Mouse (Mus musculus) cerebellum, adult 11 months (tissue): Measurements from ENCODE around the gene Hist2h2bb.
A peak's percentile ranks its signal among the peaks of the same experiment; 100 is the strongest.
"Not testable (repeated sequence)": the region's sequence is repeated elsewhere in the genome, so short reads cannot be mapped to it uniquely, and the experiment has no call there.

Experiments
- DNase-seq: peaks from one replicate; pipeline ENCODE4 v3.0.0; 2022

Hist2h2bb gene

GRCm38 (mm10) chr3:96240799-96241197 is 28.8 kb upstream of the Hist2h2bb start:
- DNase-seq = no peak

GRCm38 (mm10) chr3:96243921-96244572 is 25.5 kb upstream of the Hist2h2bb start:
- no peak for DNase-seq

GRCm38 (mm10) chr3:96245003-96245886 is 24.3 kb upstream of the Hist2h2bb start, which contains the start of gene Hist2h2aa1:
Gene Hist2h2aa1 (plus strand): TSS chr3:96245497.
- peak; percentile 87 for DNase-seq

GRCm38 (mm10) chr3:96246018-96246417 is 23.5 kb upstream of the Hist2h2bb start:
- not testable (repeated sequence) for DNase-seq

GRCm38 (mm10) chr3:96246427-96246856 is 23.1 kb upstream of the Hist2h2bb start, which contains the start of gene Hist2h3c1:
Gene Hist2h3c1 (plus strand): TSS chr3:96246685.
- not testable (repeated sequence) for DNase-seq

- no peak for DNase-seq
Observed at GRCm38 (mm10) chr3:96247356-96248140, 22.0 kb upstream of the Hist2h2bb start.

GRCm38 (mm10) chr3:96248141-96249033 is 21.2 kb upstream of the Hist2h2bb start:
- DNase-seq = no peak

- no peak for DNase-seq
Observed at GRCm38 (mm10) chr3:96249034-96249345, 20.6 kb upstream of the Hist2h2bb start.

GRCm38 (mm10) chr3:96250890-96251289 is 18.7 kb upstream of the Hist2h2bb start:
- no peak for DNase-seq

GRCm38 (mm10) chr3:96251787-96252186 is 17.8 kb upstream of the Hist2h2bb start:
- DNase-seq = no peak

GRCm38 (mm10) chr3:96254683-96255355 is 14.7 kb upstream of the Hist2h2bb start:
- DNase-seq = no peak

GRCm38 (mm10) chr3:96255926-96256593 is 13.5 kb upstream of the Hist2h2bb start:
- DNase-seq = no peak

- no peak for DNase-seq
Observed at GRCm38 (mm10) chr3:96257190-96257589, 12.4 kb upstream of the Hist2h2bb start.

- DNase-seq = no peak
Observed at GRCm38 (mm10) chr3:96260220-96260619, 9.3 kb upstream of the Hist2h2bb start.

- DNase-seq = no peak
Observed at GRCm38 (mm10) chr3:96261623-96262022, 7.9 kb upstream of the Hist2h2bb start.

GRCm38 (mm10) chr3:96262216-96262875 is 7.2 kb upstream of the Hist2h2bb start:
- DNase-seq = peak; percentile 85

GRCm38 (mm10) chr3:96262979-96263550 is 6.5 kb upstream of the Hist2h2bb start, which contains the start of gene Hist2h4:
Gene Hist2h4 (minus strand): TSS chr3:96263311.
- DNase-seq = peak; percentile 96

GRCm38 (mm10) chr3:96263558-96264403 is 5.8 kb upstream of the Hist2h2bb start:
- no peak for DNase-seq

GRCm38 (mm10) chr3:96264404-96264949 is 5.1 kb upstream of the Hist2h2bb start:
- DNase-seq = no peak
